In the genomic region with DNA sequence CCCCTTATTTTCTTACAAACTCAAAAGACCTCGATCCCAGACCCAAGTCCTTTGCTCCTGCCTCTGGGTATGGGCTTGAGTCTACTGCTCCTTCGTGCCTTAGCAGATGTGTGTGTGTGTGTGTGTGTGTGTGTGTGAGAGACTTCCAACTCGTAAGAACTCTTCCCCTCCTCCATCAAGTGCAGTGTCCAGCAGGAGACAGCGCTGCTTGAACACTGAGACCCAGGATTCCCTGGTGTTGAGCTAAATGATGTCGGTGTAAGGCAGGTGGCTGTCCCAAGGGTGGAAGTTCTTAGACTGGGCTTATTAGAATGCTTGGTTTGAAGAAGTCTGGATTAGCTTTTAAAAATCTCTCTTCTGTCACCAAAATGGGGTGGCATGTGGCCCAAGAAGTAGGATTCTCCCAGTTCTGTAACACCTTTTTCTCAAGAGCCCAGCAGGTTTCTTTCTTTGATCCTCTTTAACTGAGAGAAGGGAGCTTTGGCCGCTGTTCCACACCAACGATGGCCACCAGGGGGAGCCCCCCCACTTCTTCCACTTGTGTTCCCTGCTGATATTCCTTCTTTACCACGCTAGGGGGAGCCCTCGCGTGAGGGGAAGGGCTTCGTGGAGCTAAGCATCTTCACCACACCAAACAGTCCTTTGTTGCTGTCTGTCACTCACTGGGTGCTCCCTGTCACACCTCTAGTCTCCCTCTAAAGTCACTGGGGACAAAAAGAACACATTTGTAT, we compare ENCODE assay signal across 7 mouse cellular contexts. TPM values are rescaled to one million over a fixed set of nuclear protein-coding genes. Genes with fewer than 3 reads are reported as not detected.
A peak's percentile ranks its signal among the peaks of the same experiment; 100 is the strongest.
DNase-seq lines count a peak whose midpoint lies in the region; ATAC-seq lines count a peak whose summit lies in the region.

No protein-coding gene starts in this region.

- intact Hi-C loops in left cerebral cortex, postnatal 14 days (cut with DNase I) = loop anchor here (1.0 to 5.0 kb wide), 2 partner anchors 35 to 50 kb away; partner anchors contain the start of genes Cfap43 and Itprip

- no peak overlapping the region for H3K9ac ChIP-seq in intestine, embryonic 14.5 days (ENCODE audit: low read length)
- no peak overlapping the region for H3K9ac ChIP-seq in midbrain, embryonic 11.5 days (ENCODE audit: low read length)

- H3K27me3 ChIP-seq in intestine, embryonic 14.5 days (replicated peaks; ENCODE audit: control insufficient read depth, insufficient read depth, low read length) = no peaks in the 10 kb centered on the region
- no peaks in the 10 kb centered on the region for H3K27me3 ChIP-seq in midbrain, embryonic 11.5 days (ENCODE audit: control insufficient read depth, insufficient read depth, low read length)

- 25% methylated on average over 11 of the region's 11 CpGs for WGBS in intestine, embryonic 14.5 days
- WGBS in midbrain, embryonic 11.5 days = 29% methylated on average over 11 of the region's 11 CpGs

- H3K4me1 ChIP-seq in intestine, embryonic 14.5 days (replicated peaks; ENCODE audit: control insufficient read depth, insufficient read depth, low read length) = peaks cover 18% of the 10 kb centered on the region
- H3K4me1 ChIP-seq in midbrain, embryonic 11.5 days (ENCODE audit: control insufficient read depth, insufficient read depth, low read length) = no peaks in the 10 kb centered on the region

- no peaks in the 10 kb centered on the region for H3K9me3 ChIP-seq in intestine, embryonic 14.5 days (ENCODE audit: control insufficient read depth, low read length)
- H3K9me3 ChIP-seq in midbrain, embryonic 11.5 days (ENCODE audit: control insufficient read depth, low read length) = no peaks in the 10 kb centered on the region

- peak; percentile 93 for DNase-seq in ZHBTc4 (ENCODE audit: low read depth, low spot score)
- DNase-seq in cerebellum, postnatal 25 days = peak; percentile 84 to 90
- DNase-seq in gastrocnemius, adult 18-20 months (ENCODE audit: low spot score) = peak; percentile 68
- DNase-seq in intestine, embryonic 14.5 days (ENCODE audit: low spot score) = peak; percentile 99
- peak; percentile 71 to 84 for DNase-seq in left cerebral cortex, postnatal 14 days (ENCODE audit: low spot score in 2 of 2)
- peak; percentile 99 for DNase-seq in midbrain, embryonic 11.5 days (ENCODE audit: low spot score, missing footprints)
- DNase-seq in right cerebral cortex, postnatal 4 days = peak; percentile 92

- H3K4me2 ChIP-seq in intestine, embryonic 14.5 days (ENCODE audit: low read length) = no peak overlapping the region
- H3K4me2 ChIP-seq in midbrain, embryonic 11.5 days = no peak overlapping the region

- H3K27ac ChIP-seq in intestine, embryonic 14.5 days (ENCODE audit: low read depth) = no peak overlapping the region
- H3K27ac ChIP-seq in midbrain, embryonic 11.5 days (ENCODE audit: low read depth, low read length) = no peak overlapping the region

- no peaks in the 10 kb centered on the region for H3K36me3 ChIP-seq in intestine, embryonic 14.5 days (ENCODE audit: control insufficient read depth, insufficient read depth, low read length)
- no peaks in the 10 kb centered on the region for H3K36me3 ChIP-seq in midbrain, embryonic 11.5 days (ENCODE audit: control insufficient read depth, insufficient read depth, low read length)

- no peak; the same call in 1 of the 2 replicates for ATAC-seq in intestine, embryonic 14.5 days (replicated peaks; ENCODE audit: low FRiP score, low TSS enrichment, low read depth)
- ATAC-seq in midbrain, embryonic 11.5 days (ENCODE audit: low FRiP score) = peak; percentile 84

- H3K4me3 ChIP-seq in intestine, embryonic 14.5 days (ENCODE audit: low read depth, low read length) = no peak overlapping the region
- no peak overlapping the region for H3K4me3 ChIP-seq in midbrain, embryonic 11.5 days (ENCODE audit: low read depth, low read length)

RNA-seq across cellular contexts. Expression of gene Gsto2, which starts 17.0 kb away (rescaled TPM):
- total RNA-seq in gastrocnemius, adult 18-20 months (2021) = under 1 TPM; 0.25 to 0.66 TPM
- 1.0 and 1.1 TPM in 2 replicates for polyA plus RNA-seq in intestine, embryonic 14.5 days (2014; fragmentation: Nextera tagmentation; extraction: Ambion mirVana)
- 1 to 10 TPM; 1.4 to 1.7 TPM for total RNA-seq in left cerebral cortex, postnatal 14 days (2021)
- polyA plus RNA-seq in midbrain, embryonic 11.5 days (2014; fragmentation: Nextera tagmentation; extraction: Ambion mirVana) = 1.4 and 1.8 TPM in 2 replicates

RNA-seq across cellular contexts. Expression of gene Gsto1, which starts 27.5 kb away (rescaled TPM):
- 10 to 100 TPM; 56.6 to 57.8 TPM for total RNA-seq in gastrocnemius, adult 18-20 months (2021)
- 313 and 340 TPM in 2 replicates for polyA plus RNA-seq in intestine, embryonic 14.5 days (2014; fragmentation: Nextera tagmentation; extraction: Ambion mirVana)
- 10 to 100 TPM; 58.1 to 62.5 TPM for total RNA-seq in left cerebral cortex, postnatal 14 days (2021)
- 78.9 and 81.1 TPM in 2 replicates for polyA plus RNA-seq in midbrain, embryonic 11.5 days (2014; fragmentation: Nextera tagmentation; extraction: Ambion mirVana)

RNA-seq across cellular contexts. Expression of gene Cfap43, which starts 36.8 kb away (rescaled TPM):
- not detected for total RNA-seq in gastrocnemius, adult 18-20 months (2021)
- polyA plus RNA-seq in intestine, embryonic 14.5 days (2014; fragmentation: Nextera tagmentation; extraction: Ambion mirVana) = 0.11 TPM in 2 replicates
- total RNA-seq in left cerebral cortex, postnatal 14 days (2021) = 1 to 10 TPM in 1 of 2 experiments, under 1 TPM in 1; 0.34 to 1.2 TPM
- polyA plus RNA-seq in midbrain, embryonic 11.5 days (2014; fragmentation: Nextera tagmentation; extraction: Ambion mirVana) = 0.05 and 0.07 TPM in 2 replicates

RNA-seq across cellular contexts. Expression of gene Itprip, which starts 36.8 kb away (rescaled TPM):
- total RNA-seq in gastrocnemius, adult 18-20 months (2021) = under 1 TPM; 0.50 to 0.90 TPM
- 9.9 and 13.0 TPM in 2 replicates for polyA plus RNA-seq in intestine, embryonic 14.5 days (2014; fragmentation: Nextera tagmentation; extraction: Ambion mirVana)
- 1 to 10 TPM in 1 of 2 experiments, under 1 TPM in 1; 0.94 to 1.1 TPM for total RNA-seq in left cerebral cortex, postnatal 14 days (2021)
- polyA plus RNA-seq in midbrain, embryonic 11.5 days (2014; fragmentation: Nextera tagmentation; extraction: Ambion mirVana) = 11.8 and 13.2 TPM in 2 replicates

RNA-seq across cellular contexts. Expression of gene Cfap58, which starts 55.2 kb away (rescaled TPM):
- total RNA-seq in gastrocnemius, adult 18-20 months (2021) = not detected
- polyA plus RNA-seq in intestine, embryonic 14.5 days (2014; fragmentation: Nextera tagmentation; extraction: Ambion mirVana) = not detected in 2 replicates
- total RNA-seq in left cerebral cortex, postnatal 14 days (2021) = under 1 TPM; 0.24 to 0.55 TPM
- polyA plus RNA-seq in midbrain, embryonic 11.5 days (2014; fragmentation: Nextera tagmentation; extraction: Ambion mirVana) = 0.14 and 0.20 TPM in 2 replicates
